Mouse (Mus musculus): Measurements from ENCODE around the gene Chrne. TPM values are rescaled to one million over a fixed set of nuclear protein-coding genes. Genes with fewer than 3 reads are reported as not detected.

Gene Chrne
- total and polyA plus RNA-seq, 3 experiments = not detected

DNA sequence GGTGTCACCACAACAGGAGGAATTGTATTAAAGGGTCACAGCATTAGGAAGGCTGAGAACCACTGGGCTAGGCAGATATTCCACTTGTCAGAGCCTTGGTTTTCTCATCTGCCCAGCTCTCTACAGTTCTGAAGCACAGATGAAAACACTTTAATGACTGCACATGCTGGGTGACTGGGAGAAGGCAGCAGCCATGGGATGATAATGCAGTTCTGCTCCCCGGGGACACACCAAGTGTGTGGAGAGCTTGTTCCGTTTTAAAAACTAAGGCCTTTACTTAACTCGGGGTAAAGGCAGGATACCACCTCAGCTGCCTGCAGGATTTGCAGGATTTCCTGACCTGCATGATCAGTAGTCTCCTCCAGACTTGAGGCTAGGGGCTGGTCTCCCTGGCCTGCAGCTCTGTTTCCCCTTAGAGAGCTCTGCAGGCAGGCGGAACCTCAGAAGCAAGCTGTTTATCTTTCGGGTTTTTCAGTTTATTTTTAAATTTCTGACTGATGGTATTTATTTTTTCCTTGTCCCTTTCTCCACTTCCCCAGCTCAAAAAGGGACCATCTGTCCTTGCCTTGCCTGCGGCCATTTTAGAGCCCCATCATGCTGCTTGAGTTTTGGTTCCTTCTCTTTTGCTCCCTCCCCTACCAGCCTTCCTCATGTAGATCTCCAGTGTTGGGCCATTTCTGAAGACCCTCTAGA, 35.8 kb downstream of the Chrne start:
- Histone ChIP-seq H3K27me3 (ENCODE audit: control insufficient read depth, insufficient read depth, low read length) (no peaks in the 10 kb centered on the region), H3K4me3 (no peak overlapping the region), H3K9ac (ENCODE audit: low read depth, low read length) (no peak overlapping the region), H3K79me2 (replicated peaks; ENCODE audit: control insufficient read depth, insufficient read depth, low read length) (peaks cover 7% of the 10 kb centered on the region), H3K4me1 (ENCODE audit: control insufficient read depth, insufficient read depth, low read length) (peaks cover 44% of the 10 kb centered on the region), H3K36me3 (ENCODE audit: control insufficient read depth, insufficient read depth, low read length) (peaks cover 6% of the 10 kb centered on the region), H3K27ac (peak overlapping the region; percentile 58)
- 31% methylated on average over 6 of the region's 6 CpGs for WGBS
- no peak for TF ChIP-seq POLR2A (IDR thresholded peaks at IDR 0.05; ENCODE audit: insufficient read depth, low read depth, low read length)
- no peak for TF ChIP-seq CTCF (IDR thresholded peaks at IDR 0.05)
- TF ChIP-seq EP300 (IDR thresholded peaks at IDR 0.05; ENCODE audit: insufficient read depth, low read depth, low read length) = no peak
- intact Hi-C loops (cut with DNase I) = no loop called here
- DNase-seq = no peak

DNA sequence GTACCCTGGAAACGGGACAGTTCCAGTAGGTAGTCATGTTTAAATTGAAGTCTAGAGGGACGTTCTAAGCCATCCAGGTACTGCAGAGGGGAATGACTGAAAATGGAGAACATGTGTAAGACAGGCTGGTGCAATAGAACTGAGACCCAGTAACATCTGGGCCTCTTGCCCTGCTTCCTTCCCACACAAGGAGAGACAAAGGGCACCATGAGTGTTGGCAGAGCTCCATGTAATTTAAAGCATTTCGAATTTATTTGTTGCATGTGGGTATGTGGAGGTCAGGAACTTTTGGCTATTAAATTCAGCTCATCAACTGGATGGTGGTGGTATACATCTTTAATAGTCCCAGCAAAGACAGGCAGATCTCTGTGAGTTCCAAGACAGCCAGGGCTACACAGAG, 36.8 kb downstream of the Chrne start:
- peaks cover 6% of the 10 kb centered on the region for H3K36me3 ChIP-seq (ENCODE audit: control insufficient read depth, insufficient read depth, low read length)
- WGBS = 42% methylated on average over 3 of the region's 3 CpGs
- peaks cover 43% of the 10 kb centered on the region for H3K4me1 ChIP-seq (ENCODE audit: control insufficient read depth, insufficient read depth, low read length)
- no peak for DNase-seq
- H3K27me3 ChIP-seq (ENCODE audit: control insufficient read depth, insufficient read depth, low read length) = no peaks in the 10 kb centered on the region
- H3K27ac ChIP-seq = peak overlapping the region; percentile 58
- no peak overlapping the region for H3K4me3 ChIP-seq
- peaks cover 7% of the 10 kb centered on the region for H3K79me2 ChIP-seq (replicated peaks; ENCODE audit: control insufficient read depth, insufficient read depth, low read length)
- H3K9ac ChIP-seq (ENCODE audit: low read depth, low read length) = no peak overlapping the region
- intact Hi-C loops (cut with DNase I) = no loop called here
- TF ChIP-seq CTCF (IDR thresholded peaks at IDR 0.05) (no peak), EP300 (IDR thresholded peaks at IDR 0.05; ENCODE audit: insufficient read depth, low read depth, low read length) (no peak), POLR2A (IDR thresholded peaks at IDR 0.05; ENCODE audit: insufficient read depth, low read depth, low read length) (no peak)

DNA sequence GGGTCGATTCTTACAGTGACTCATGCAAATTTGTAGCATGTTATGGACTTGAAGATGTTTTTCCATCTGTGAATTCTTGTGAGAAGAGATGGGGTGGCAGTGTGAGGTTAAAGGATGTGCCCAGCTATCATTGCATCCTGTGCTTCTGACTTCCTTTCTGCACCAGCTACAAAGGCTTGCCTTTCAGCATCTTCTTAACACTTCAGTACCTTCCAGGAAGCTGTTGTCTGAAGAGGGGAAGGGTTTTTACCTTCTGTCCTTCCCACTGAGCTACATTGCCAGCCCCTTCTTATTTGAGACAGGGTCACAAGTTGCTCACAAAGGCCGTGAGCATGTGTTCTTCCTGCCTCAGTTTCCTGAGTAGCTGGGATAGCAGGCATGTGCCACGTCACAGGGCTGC, 38.1 kb downstream of the Chrne start:
- 47% methylated on average over 3 of the region's 3 CpGs for WGBS
- H3K27ac ChIP-seq = peak overlapping the region; percentile 12; the same call in 1 of the 2 replicates
- TF ChIP-seq EP300 (IDR thresholded peaks at IDR 0.05; ENCODE audit: insufficient read depth, low read depth, low read length) (no peak), POLR2A (IDR thresholded peaks at IDR 0.05; ENCODE audit: insufficient read depth, low read depth, low read length) (no peak), CTCF (IDR thresholded peaks at IDR 0.05) (no peak)
- H3K79me2 ChIP-seq (replicated peaks; ENCODE audit: control insufficient read depth, insufficient read depth, low read length) = peaks cover 3% of the 10 kb centered on the region; the same call in 1 of the 2 replicates
- H3K4me1 ChIP-seq (ENCODE audit: control insufficient read depth, insufficient read depth, low read length) = peaks cover 39% of the 10 kb centered on the region
- H3K9ac ChIP-seq (ENCODE audit: low read depth, low read length) = no peak overlapping the region
- H3K36me3 ChIP-seq (ENCODE audit: control insufficient read depth, insufficient read depth, low read length) = peaks cover 2% of the 10 kb centered on the region
- no peak overlapping the region for H3K4me3 ChIP-seq
- intact Hi-C loops (cut with DNase I) = loop anchor here (1.0 kb wide), 1 partner anchor 15 kb away; no protein-coding TSS in a partner anchor
- DNase-seq = no peak
- H3K27me3 ChIP-seq (ENCODE audit: control insufficient read depth, insufficient read depth, low read length) = no peaks in the 10 kb centered on the region

DNA sequence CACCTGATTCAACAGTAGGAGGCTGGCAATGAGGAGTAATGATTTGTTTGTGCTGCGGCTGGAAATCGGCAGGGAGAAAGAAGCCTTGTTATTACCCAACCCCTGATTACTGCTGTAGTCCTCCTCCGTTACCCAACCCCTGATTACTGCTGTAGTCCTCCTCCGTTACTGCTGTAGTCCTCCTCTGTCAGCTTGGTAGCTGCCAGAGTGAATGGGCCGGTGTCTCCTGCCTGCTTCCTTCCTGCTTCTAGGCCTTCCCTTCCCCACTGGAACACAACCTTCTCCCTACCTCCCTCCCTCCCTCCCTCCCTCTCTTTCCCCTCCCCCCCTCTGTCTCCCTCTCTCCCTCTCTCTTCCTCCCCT, 38.7 kb downstream of the Chrne start:
- intact Hi-C loops (cut with DNase I) = loop anchor here (1.0 kb wide), 1 partner anchor 14 kb away; no protein-coding TSS in a partner anchor
- TF ChIP-seq POLR2A (IDR thresholded peaks at IDR 0.05; ENCODE audit: insufficient read depth, low read depth, low read length) (no peak), EP300 (IDR thresholded peaks at IDR 0.05; ENCODE audit: insufficient read depth, low read depth, low read length) (no peak), CTCF (IDR thresholded peaks at IDR 0.05) (no peak)
- H3K27ac ChIP-seq = no peak overlapping the region; the same call in 1 of the 2 replicates
- 30% methylated on average over 5 of the region's 5 CpGs for WGBS
- H3K4me3 ChIP-seq = no peak overlapping the region
- peaks cover 3% of the 10 kb centered on the region; the same call in 1 of the 2 replicates for H3K79me2 ChIP-seq (replicated peaks; ENCODE audit: control insufficient read depth, insufficient read depth, low read length)
- no peaks in the 10 kb centered on the region; the same call in none of the 2 replicates for H3K36me3 ChIP-seq (ENCODE audit: control insufficient read depth, insufficient read depth, low read length)
- H3K4me1 ChIP-seq (ENCODE audit: control insufficient read depth, insufficient read depth, low read length) = peaks cover 37% of the 10 kb centered on the region
- H3K27me3 ChIP-seq (ENCODE audit: control insufficient read depth, insufficient read depth, low read length) = no peaks in the 10 kb centered on the region
- DNase-seq = no peak
- no peak overlapping the region for H3K9ac ChIP-seq (ENCODE audit: low read depth, low read length)

DNA sequence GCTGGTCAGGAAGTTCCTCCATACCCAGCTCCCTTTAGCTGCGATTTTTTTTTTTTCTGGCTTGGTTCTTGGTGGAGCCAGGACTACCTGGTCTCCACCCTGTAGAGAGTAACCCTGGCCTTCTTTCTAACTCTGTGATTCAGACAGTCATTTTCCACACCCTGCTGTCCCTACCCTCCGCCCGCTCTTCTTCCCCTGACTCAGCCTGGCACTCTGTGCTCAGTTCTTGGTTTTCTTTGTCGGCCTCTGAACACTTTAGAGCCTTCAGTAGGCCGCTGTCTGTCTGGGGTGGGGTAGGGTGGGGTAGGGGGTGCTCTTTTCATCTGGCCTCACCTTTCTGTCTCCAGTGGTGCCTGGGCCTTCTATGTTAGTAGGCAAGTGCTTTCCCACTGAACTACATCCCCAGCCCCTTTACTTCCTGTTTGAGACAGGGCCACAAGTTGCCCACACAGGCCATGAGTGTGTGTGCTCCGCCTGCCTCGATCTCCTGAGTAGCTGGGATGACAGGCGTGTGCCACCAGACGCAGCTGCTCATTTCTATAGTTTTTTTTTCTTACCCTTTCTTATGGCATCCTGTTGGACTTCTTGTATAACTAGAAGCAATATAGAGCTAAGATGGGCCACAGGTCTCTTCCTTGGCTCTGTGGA, 39.2 kb downstream of the Chrne start:
- no peak overlapping the region for H3K4me3 ChIP-seq
- TF ChIP-seq POLR2A (IDR thresholded peaks at IDR 0.05; ENCODE audit: insufficient read depth, low read depth, low read length) (no peak), EP300 (IDR thresholded peaks at IDR 0.05; ENCODE audit: insufficient read depth, low read depth, low read length) (no peak), CTCF (IDR thresholded peaks at IDR 0.05) (no peak)
- peaks cover 35% of the 10 kb centered on the region for H3K4me1 ChIP-seq (ENCODE audit: control insufficient read depth, insufficient read depth, low read length)
- H3K27ac ChIP-seq = no peak overlapping the region; the same call in 1 of the 2 replicates
- DNase-seq = no peak
- no peaks in the 10 kb centered on the region for H3K27me3 ChIP-seq (ENCODE audit: control insufficient read depth, insufficient read depth, low read length)
- no peak overlapping the region for H3K9ac ChIP-seq (ENCODE audit: low read depth, low read length)
- H3K36me3 ChIP-seq (ENCODE audit: control insufficient read depth, insufficient read depth, low read length) = no peaks in the 10 kb centered on the region; the same call in none of the 2 replicates
- H3K79me2 ChIP-seq (replicated peaks; ENCODE audit: control insufficient read depth, insufficient read depth, low read length) = peaks cover 3% of the 10 kb centered on the region; the same call in 1 of the 2 replicates
- intact Hi-C loops (cut with DNase I) = loop anchor here (1.0 kb wide), 1 partner anchor 14 kb away; no protein-coding TSS in a partner anchor
- whole genome bisulfite sequencing = 68% methylated on average over 9 of the region's 9 CpGs

DNA sequence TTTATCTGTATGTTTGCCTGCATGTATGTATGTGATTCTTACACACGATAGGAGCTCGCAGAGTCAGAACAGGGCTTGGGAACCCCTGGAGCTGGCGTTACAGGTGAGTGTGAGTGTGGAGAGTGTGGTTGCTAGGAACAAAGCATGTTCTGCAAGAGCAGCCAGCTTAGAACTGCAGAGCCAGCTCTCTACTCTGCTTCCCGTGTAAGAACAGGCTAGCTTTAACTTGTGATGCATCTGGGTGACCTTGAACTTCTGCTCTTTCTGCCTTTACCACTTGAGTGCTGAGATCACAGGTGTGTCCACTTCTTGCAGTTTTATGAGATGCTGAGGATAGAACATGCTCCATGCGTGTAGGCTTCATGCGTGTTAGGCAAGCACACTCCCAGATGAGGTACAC, 40.1 kb downstream of the Chrne start:
- DNase-seq = no peak
- H3K79me2 ChIP-seq (replicated peaks; ENCODE audit: control insufficient read depth, insufficient read depth, low read length) = peaks cover 3% of the 10 kb centered on the region; the same call in 1 of the 2 replicates
- no peak overlapping the region for H3K27ac ChIP-seq
- H3K27me3 ChIP-seq (ENCODE audit: control insufficient read depth, insufficient read depth, low read length) = no peaks in the 10 kb centered on the region
- H3K4me3 ChIP-seq = no peak overlapping the region
- intact Hi-C loops (cut with DNase I) = no loop called here
- peaks cover 33% of the 10 kb centered on the region for H3K4me1 ChIP-seq (ENCODE audit: control insufficient read depth, insufficient read depth, low read length)
- TF ChIP-seq EP300 (IDR thresholded peaks at IDR 0.05; ENCODE audit: insufficient read depth, low read depth, low read length) (no peak), CTCF (IDR thresholded peaks at IDR 0.05) (no peak), POLR2A (IDR thresholded peaks at IDR 0.05; ENCODE audit: insufficient read depth, low read depth, low read length) (no peak)
- H3K9ac ChIP-seq (ENCODE audit: low read depth, low read length) = no peak overlapping the region
- H3K36me3 ChIP-seq (ENCODE audit: control insufficient read depth, insufficient read depth, low read length) = no peaks in the 10 kb centered on the region; the same call in none of the 2 replicates
- 88% methylated on average over 6 of the region's 6 CpGs for WGBS
